Mouse (Mus musculus): ENCODE measurements around the gene Pigx.

GRCm38 (mm10) chr16:32059840-32060523, 39.6 kb downstream of the Pigx start:
- TF ChIP-seq CTCF (IDR thresholded peaks at IDR 0.05; ENCODE audit: low read depth, low read length) (no peak), GATA2 (IDR thresholded peaks at IDR 0.05; ENCODE audit: borderline replicate concordance, low read depth, low read length) (no peak), TAL1 (conservative IDR thresholded peaks at IDR 0.05; ENCODE audit: low read depth, low read length) (no peak)
